Mouse (Mus musculus) heart, embryonic 16.5 days (tissue): ENCODE results near the gene Zbtb2. TPM values are rescaled to one million over a fixed set of nuclear protein-coding genes. Genes with fewer than 3 reads are reported as not detected.

Experiments
- ATAC-seq: fragments of 200-750 bp; cut with Nextera tagmentation; replicated peaks from 2 replicates; pipeline ENCODE4 v1.8.0; 2017; ENCODE audit warnings: moderate number of reproducible peaks; ENCODE audit not compliant: insufficient read depth, low FRiP score; ENCODE audit errors: extremely low read depth
- H3K27ac ChIP-seq: fragments of 300-500 bp; sonication (generic); 2 replicates; pipeline ENCODE4 v1.5.1; 2014; ENCODE audit warnings: mild to moderate bottlenecking, low read length, control low read depth, moderate library complexity
- H3K27me3 ChIP-seq: fragments of 300-500 bp; sonication (generic); 2 replicates; pipeline ENCODE4 v1.6.1; 2014; ENCODE audit warnings: low read length, mixed read lengths; ENCODE audit not compliant: control insufficient read depth, insufficient read depth
- H3K36me3 ChIP-seq: fragments of 300-500 bp; sonication (generic); 2 replicates; pipeline ENCODE4 v1.6.1; 2014; ENCODE audit not compliant: control insufficient read depth, insufficient read depth
- H3K4me1 ChIP-seq: fragments of 300-500 bp; sonication (generic); 2 replicates; pipeline ENCODE4 v1.6.1; 2014; ENCODE audit warnings: low read length, mixed read lengths; ENCODE audit not compliant: control insufficient read depth, insufficient read depth
- H3K4me2 ChIP-seq: fragments of 300-500 bp; sonication (generic); 2 replicates; pipeline ENCODE4 v1.6.1; 2014; ENCODE audit warnings: low read depth, mild to moderate bottlenecking, control low read depth, low read length
- H3K4me3 ChIP-seq: fragments of 300-500 bp; sonication (generic); 2 replicates; pipeline ENCODE4 v1.5.1; 2014; ENCODE audit warnings: mild to moderate bottlenecking, control low read depth, low read length
- H3K9ac ChIP-seq: fragments of 300-500 bp; sonication (generic); 2 replicates; pipeline ENCODE4 v1.6.1; 2014; ENCODE audit warnings: low read length, control low read depth
- H3K9me3 ChIP-seq: fragments of 300-500 bp; sonication (generic); replicated peaks from 2 replicates; pipeline ENCODE4 v1.6.1; 2016; ENCODE audit warnings: low read length; ENCODE audit not compliant: control insufficient read depth
- WGBS: fragments of 180-500 bp; shearing (Covaris S2); extraction: QIAGEN DNeasy Blood & Tissue Kit; methylation state at CpG from one replicate; pipeline ENCODE4 v1.1.7; 2014; 5-methylcytosine and 5-hydroxymethylcytosine counted together
- polyA plus RNA-seq: library from polyadenylated mRNA; unstranded; fragments of >200 nt; fragmentation: Nextera tagmentation; extraction: Ambion mirVana; gene quantifications from 2 replicates; pipeline ENCODE4 v1.2.1, GENCODE M21; 2015

Zbtb2 gene
- polyA plus RNA-seq, 1 experiment from 2014 or later = 10.0 TPM

DNA sequence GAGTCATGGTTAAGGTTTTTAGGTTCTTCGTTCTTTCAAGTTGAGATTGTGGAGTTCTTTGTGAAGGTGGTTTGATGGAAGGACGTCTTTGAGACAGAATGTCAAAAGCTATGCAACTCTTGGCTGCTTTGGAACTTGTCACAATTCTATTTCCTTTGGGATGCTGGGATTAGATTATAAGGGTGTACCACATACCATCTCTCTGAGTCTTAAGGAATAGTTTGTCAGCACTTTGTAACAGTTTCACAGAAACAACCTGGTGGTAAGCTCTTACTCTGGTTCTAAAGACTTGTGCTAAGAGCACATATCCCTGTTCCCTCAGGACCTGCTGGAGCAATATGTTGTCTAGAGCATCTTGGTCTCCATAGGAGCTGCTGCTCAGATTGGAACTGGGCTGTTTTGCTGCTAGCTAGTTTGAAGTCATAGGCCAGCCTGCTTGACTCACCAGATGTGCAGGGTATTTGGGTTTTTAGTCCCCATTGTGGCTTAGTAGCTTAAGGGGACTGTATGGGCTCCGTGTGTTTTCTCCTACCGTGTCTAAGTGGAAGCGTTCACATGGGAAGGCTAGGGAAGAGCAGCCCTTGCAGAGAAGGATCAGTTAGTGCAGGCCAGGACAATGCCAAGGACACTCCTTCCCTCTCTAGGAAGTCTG is 1.7 kb upstream of the Zbtb2 start:
- H3K4me3 ChIP-seq = peak overlapping the region; percentile 90
- ATAC-seq = no peak
- H3K9me3 ChIP-seq = no peaks in the 10 kb centered on the region
- H3K36me3 ChIP-seq = peaks cover 3% of the 10 kb centered on the region; the same call in 1 of the 2 replicates
- WGBS = 37% methylated on average over 5 of the region's 5 CpGs
- no peak overlapping the region; the same call in 1 of the 2 replicates for H3K27ac ChIP-seq
- peaks cover 38% of the 10 kb centered on the region for H3K4me1 ChIP-seq
- peak overlapping the region; percentile 85 for H3K9ac ChIP-seq
- no peaks in the 10 kb centered on the region for H3K27me3 ChIP-seq
- H3K4me2 ChIP-seq = peak overlapping the region; percentile 79

DNA sequence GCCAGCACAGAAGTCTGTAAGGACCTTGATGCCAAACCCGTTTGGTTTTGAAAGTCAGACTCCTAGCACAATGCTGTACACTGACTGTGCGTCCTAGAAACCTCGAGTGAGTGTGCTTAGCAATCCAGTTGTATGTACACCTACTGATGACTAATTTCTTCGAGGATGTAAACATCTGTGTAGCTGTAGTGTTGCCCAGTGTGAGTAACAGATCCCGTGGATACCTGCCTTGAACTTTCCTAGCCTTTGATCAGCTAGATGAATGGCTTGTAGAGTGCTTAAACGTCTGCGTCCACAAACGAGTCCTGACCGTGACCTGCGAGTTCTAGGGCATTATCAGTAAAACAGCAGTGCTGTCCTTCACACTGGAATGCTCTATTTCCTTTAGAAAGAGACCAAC is 1.1 kb upstream of the Zbtb2 start:
- 7% methylated on average over 10 of the region's 10 CpGs for WGBS
- H3K9me3 ChIP-seq = no peaks in the 10 kb centered on the region
- H3K9ac ChIP-seq = peak overlapping the region; percentile 85
- peak overlapping the region; percentile 79 for H3K4me2 ChIP-seq
- H3K4me1 ChIP-seq = peaks cover 38% of the 10 kb centered on the region
- peak overlapping the region; percentile 95 for H3K27ac ChIP-seq
- H3K36me3 ChIP-seq = peaks cover 3% of the 10 kb centered on the region; the same call in 1 of the 2 replicates
- H3K27me3 ChIP-seq = no peaks in the 10 kb centered on the region
- ATAC-seq = no peak
- peak overlapping the region; percentile 90 for H3K4me3 ChIP-seq

DNA sequence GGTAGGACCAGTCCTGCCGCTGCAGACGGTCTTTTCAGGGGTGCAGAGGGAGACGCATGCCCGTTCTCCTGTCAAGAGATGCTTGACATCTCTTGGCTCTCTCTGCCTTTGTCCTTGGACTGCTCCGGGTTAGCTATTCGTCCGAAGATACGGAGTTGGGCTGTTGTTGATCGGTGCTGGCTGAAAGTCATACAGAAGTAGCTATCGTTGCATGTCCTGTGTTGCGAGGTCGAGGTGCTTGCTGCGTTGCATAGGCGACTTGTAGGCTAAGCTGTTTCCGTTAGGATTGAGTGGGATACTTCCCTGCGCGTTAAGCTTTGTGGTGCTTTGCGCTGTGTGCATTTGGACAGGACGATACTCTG is 457 bp upstream of the Zbtb2 start:
- Histone ChIP-seq H3K27ac (peak overlapping the region; percentile 95), H3K36me3 (peaks cover 3% of the 10 kb centered on the region; the same call in 1 of the 2 replicates), H3K4me2 (peak overlapping the region; percentile 79), H3K4me3 (peak overlapping the region; percentile 90), H3K9me3 (no peaks in the 10 kb centered on the region), H3K9ac (peak overlapping the region; percentile 85), H3K4me1 (peaks cover 38% of the 10 kb centered on the region), H3K27me3 (no peaks in the 10 kb centered on the region)
- WGBS = under 1% methylated on average over 19 of the region's 19 CpGs
- ATAC-seq = no peak

DNA sequence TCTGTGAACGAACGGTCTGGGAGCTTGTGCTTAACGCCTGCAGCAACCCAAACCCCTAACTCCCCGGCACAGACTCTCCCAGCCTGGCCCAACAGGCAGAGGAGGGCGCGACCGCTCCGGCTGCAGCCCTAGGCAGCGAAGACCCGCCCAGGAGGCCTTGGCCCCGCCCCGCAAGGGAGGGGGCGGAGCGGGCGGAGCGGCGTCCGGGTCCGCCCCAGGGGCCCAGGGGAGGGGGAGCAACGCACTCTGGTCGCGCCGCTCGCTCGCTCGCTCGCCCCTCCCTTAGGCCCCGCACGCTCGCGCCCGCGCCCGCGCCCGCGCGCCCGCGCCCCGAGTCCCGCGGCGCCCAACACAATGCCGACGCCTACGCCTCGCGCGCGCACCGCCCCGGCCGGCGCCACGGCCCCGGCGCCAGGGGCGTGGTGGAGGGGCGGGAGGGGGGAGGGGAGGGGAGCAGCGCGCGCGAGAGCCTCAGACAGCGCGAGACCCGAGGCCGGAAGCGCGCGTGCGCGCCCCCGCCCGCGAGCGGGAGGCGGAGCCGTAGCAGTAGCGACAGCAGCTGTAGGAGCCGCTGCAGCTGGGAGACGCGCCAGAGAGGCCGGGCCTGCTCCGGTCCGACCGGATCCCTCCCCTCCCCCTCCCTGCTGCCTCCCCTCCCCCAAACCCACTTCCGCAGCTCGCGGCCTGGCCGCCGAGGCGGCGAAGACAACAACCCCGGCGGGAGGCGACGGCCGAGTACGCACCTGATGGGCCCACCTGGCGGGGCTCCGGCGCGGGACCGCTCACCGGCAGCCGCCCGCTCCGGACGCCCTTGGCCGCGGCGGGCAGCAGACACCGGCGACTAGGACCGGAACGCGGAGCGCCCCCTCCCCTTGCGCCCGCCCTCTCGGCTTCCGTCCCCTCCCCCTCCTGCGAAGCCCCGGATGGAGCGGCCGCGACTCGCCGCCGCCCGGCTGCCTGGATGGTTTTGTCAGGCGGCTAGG is 1.0 kb downstream of the Zbtb2 start:
- peak overlapping the region; percentile 95 for H3K27ac ChIP-seq
- no peaks in the 10 kb centered on the region for H3K36me3 ChIP-seq
- WGBS = under 1% methylated on average over 48 of the region's 133 CpGs
- no peaks in the 10 kb centered on the region for H3K27me3 ChIP-seq
- peaks cover 43% of the 10 kb centered on the region for H3K4me1 ChIP-seq
- H3K4me3 ChIP-seq = peak overlapping the region; percentile 90
- H3K9me3 ChIP-seq = no peaks in the 10 kb centered on the region
- peak overlapping the region; percentile 79 for H3K4me2 ChIP-seq
- ATAC-seq = peak; percentile 90
- H3K9ac ChIP-seq = peak overlapping the region; percentile 85

DNA sequence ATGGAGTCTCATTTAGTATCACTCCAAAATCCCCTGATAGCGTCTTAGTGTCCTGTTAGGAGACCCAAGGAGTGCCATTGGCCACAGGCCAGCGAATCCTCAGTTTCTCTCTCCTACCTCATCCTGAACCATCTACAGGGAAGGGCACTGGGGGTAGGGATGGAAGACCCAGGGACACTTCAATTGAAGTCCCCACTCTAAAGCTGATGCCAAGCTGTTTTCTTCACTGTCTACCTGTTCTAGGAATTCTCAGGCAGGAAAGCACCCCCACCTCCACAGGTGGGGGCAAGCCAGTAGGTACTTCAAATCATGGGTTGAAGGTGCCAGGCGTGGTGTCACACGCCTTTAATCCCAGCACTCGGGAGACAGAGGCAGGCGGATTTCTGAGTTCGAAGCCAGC is 3.7 kb downstream of the Zbtb2 start:
- H3K4me1 ChIP-seq = peaks cover 18% of the 10 kb centered on the region
- no peak overlapping the region for H3K4me3 ChIP-seq
- no peak overlapping the region for H3K4me2 ChIP-seq
- no peak overlapping the region for H3K9ac ChIP-seq
- H3K27me3 ChIP-seq = no peaks in the 10 kb centered on the region
- no peak overlapping the region for H3K27ac ChIP-seq
- 86% methylated on average over 7 of the region's 7 CpGs for WGBS
- H3K36me3 ChIP-seq = no peaks in the 10 kb centered on the region
- H3K9me3 ChIP-seq = no peaks in the 10 kb centered on the region
- ATAC-seq = no peak

DNA sequence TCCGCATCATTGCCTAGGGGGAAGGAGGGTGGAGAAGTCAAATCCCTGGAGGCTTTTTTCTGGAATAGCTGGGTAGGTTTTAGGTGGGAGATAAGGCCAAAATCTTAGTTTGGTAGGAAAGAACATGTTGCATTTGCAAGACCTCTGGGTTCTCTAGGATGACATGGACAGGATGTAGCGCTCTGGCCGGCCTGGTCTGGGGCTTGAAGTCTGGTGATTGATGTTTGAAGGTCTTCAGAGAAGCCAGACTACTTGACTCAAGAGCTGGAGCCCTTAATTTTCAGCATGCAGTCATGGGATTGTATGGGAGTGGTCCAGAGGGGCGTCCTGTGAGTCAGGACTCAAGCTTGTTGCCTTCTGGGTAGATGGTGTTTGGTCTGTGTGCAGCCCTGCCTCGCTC is 7.2 kb downstream of the Zbtb2 start:
- WGBS = 84% methylated on average over 5 of the region's 5 CpGs
- Histone ChIP-seq H3K4me3 (no peak overlapping the region), H3K9ac (no peak overlapping the region), H3K4me1 (peaks cover 22% of the 10 kb centered on the region), H3K27me3 (no peaks in the 10 kb centered on the region), H3K9me3 (no peaks in the 10 kb centered on the region), H3K36me3 (no peaks in the 10 kb centered on the region), H3K27ac (no peak overlapping the region), H3K4me2 (no peak overlapping the region)
- ATAC-seq = no peak

DNA sequence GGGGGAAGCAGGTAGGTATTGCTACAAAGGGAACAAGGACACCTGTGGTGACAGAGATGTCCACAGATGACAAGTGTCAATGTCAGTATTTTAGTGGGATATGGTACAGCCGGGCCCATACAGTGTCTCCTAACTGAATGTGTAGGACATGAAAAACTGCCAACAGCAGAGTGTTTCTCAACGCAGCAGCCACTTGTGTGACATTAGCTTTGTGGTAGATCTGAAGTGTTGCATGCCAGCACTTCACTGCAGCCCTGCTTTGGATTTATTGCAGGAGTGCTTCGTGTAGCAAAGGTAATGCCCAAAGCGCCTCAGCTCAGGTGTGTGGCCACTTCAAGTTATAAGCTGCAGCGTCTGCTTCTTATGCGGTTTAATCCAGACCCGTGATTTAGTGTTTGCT is 11.0 kb downstream of the Zbtb2 start:
- no peak for ATAC-seq
- WGBS = 68% methylated on average over 7 of the region's 7 CpGs

DNA sequence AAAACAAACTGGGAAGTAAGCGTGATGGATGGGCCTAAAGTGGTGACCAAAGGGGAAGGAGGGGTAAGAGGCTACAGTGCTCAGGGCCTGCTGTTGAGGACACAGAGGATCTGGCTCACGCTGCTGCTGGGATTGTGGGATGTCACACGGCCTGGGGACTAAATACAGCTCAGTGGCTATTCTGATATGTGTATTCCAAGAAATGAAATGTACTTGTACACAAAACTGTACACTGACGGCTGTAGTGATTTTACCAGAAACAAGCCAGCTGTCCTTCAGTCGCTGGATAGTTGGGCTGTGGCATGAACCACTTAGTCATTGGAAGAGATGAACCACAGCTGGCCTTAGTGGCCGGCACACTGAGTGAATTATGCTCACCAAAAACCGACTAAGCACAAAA is 11.4 kb downstream of the Zbtb2 start:
- no peak overlapping the region for H3K9ac ChIP-seq
- H3K4me2 ChIP-seq = no peak overlapping the region
- H3K36me3 ChIP-seq = peaks cover 8% of the 10 kb centered on the region; the same call in 1 of the 2 replicates
- H3K4me3 ChIP-seq = no peak overlapping the region
- H3K27ac ChIP-seq = peak overlapping the region; percentile 23; the same call in 1 of the 2 replicates
- H3K9me3 ChIP-seq = no peaks in the 10 kb centered on the region
- peaks cover 11% of the 10 kb centered on the region for H3K4me1 ChIP-seq
- H3K27me3 ChIP-seq = no peaks in the 10 kb centered on the region
- no peak; the same call in 1 of the 2 replicates for ATAC-seq
- 52% methylated on average over 7 of the region's 7 CpGs for WGBS

More for the DNA sequence above, 11.0 kb downstream of the Zbtb2 start:
- H3K4me3 ChIP-seq = no peak overlapping the region
- H3K36me3 ChIP-seq = peaks cover 8% of the 10 kb centered on the region; the same call in 1 of the 2 replicates
- H3K4me2 ChIP-seq = no peak overlapping the region
- no peaks in the 10 kb centered on the region for H3K27me3 ChIP-seq
- peaks cover 11% of the 10 kb centered on the region for H3K4me1 ChIP-seq
- peak overlapping the region; percentile 23; the same call in 1 of the 2 replicates for H3K27ac ChIP-seq
- H3K9ac ChIP-seq = no peak overlapping the region; the same call in 1 of the 2 replicates
- no peaks in the 10 kb centered on the region for H3K9me3 ChIP-seq

DNA sequence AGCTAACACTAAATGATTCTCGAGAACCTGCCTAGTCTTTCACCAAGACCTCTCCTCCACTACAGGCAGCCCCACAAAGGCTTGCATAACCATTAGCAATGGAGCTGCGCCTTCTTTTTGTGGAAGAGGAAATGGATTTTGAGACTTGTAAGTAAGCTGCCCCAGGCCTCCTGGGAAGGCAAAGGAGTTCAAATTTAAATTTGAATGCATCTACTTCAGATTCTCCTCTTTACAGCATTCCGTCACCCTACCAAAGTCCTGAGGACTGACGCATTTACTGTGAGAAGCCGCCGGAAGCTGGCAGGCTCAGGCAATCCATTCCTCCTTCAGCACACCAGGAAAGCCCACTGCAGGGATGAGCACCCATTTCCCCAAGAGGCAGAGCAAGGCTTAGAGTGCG is 12.6 kb downstream of the Zbtb2 start:
- WGBS = 79% methylated on average over 7 of the region's 7 CpGs
- Histone ChIP-seq H3K27ac (no peak overlapping the region), H3K4me2 (no peak overlapping the region), H3K27me3 (no peaks in the 10 kb centered on the region), H3K4me3 (no peak overlapping the region), H3K4me1 (peaks cover 11% of the 10 kb centered on the region), H3K36me3 (peaks cover 11% of the 10 kb centered on the region; the same call in 1 of the 2 replicates), H3K9ac (no peak overlapping the region), H3K9me3 (no peaks in the 10 kb centered on the region)
- no peak for ATAC-seq
